Mouse (Mus musculus) G1E (cell line): ENCODE measurements at regions not wholly inside any gene's neighbourhood (a gene's known extent, or its start where the extent isn't known, plus 50 kb on each side); places are given as distances from the start of the nearest gene placed in this dataset.

ENCODE experiments used
- CTCF ChIP-seq: IDR thresholded peaks from 2 replicates; pipeline ENCODE4 v1.5.1; 2012; ENCODE audit warnings: low read depth, low read length, inconsistent platforms, mixed read lengths
- GATA1 ChIP-seq: IDR thresholded peaks from 2 replicates; pipeline ENCODE4 v1.6.1; 2012; ENCODE audit warnings: borderline replicate concordance, low read length, inconsistent platforms, mixed read lengths
- GATA2 ChIP-seq: IDR thresholded peaks from 2 replicates; pipeline ENCODE4 v1.6.1; 2012; ENCODE audit warnings: low read depth, low read length, inconsistent platforms, borderline replicate concordance
- TAL1 ChIP-seq: conservative IDR thresholded peaks from 2 replicates; pipeline ENCODE4 v1.6.1; 2012; ENCODE audit warnings: low read depth, low read length, inconsistent platforms, mixed read lengths

GRCm38 (mm10) chr13:5728808-5729207 lies 132.5 kb upstream of the Klf6 start:
- TF ChIP-seq CTCF (no peak), GATA1 (no peak), TAL1 (no peak), GATA2 (no peak)
